Mouse (Mus musculus) E14TG2a.4 (cell line): Measurements from ENCODE around the gene Neurl1b.

Experiments
- CTCF ChIP-seq: conservative IDR thresholded peaks from 2 replicates; pipeline ENCODE4 v1.5.1; 2014; ENCODE audit warnings: low read length
- NANOG ChIP-seq: IDR thresholded peaks from 2 replicates; pipeline ENCODE4 v1.6.1; 2014; ENCODE audit warnings: borderline replicate concordance, low read length, mixed read lengths
- POU5F1 ChIP-seq: IDR thresholded peaks from 2 replicates; pipeline ENCODE4 v1.6.1; 2014; ENCODE audit warnings: low read length, borderline replicate concordance

DNA sequence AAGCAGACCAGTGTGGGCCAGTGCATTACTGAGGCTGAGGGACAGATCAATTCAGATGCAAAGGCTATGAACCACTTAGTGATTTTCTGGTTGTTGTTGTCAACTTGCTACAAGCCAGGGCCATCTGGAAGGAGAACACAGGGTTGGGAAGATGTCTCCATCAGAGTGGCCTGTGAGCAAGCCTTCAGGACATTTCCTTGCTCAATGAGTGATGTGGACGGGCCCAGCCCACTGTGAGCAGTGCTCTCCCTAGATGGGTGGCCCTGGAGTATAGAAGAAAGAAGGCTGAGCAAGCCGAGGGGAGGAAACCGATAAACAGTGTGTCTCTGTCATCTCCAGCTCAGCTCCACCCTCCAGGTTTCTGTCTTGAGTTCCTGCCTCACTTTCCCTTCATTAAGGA, 34.8 kb downstream of the Neurl1b start:
- TF ChIP-seq CTCF (no peak), POU5F1 (no peak), NANOG (no peak)
